Mouse (Mus musculus) C2C12 (cell line): ENCODE measurements around the gene Plxdc1. TPM values are rescaled to one million over a fixed set of nuclear protein-coding genes. Genes with fewer than 3 reads are reported as not detected.
A peak's percentile ranks its signal among the peaks of the same experiment; 100 is the strongest.

ENCODE experiments used
- H3K27me3 ChIP-seq: one replicate; pipeline ENCODE4 v1.6.1; 2011; ENCODE audit not compliant: control insufficient read depth, insufficient read depth, insufficient read length
- H3K36me3 ChIP-seq: one replicate; pipeline ENCODE4 v1.6.1; 2011; ENCODE audit not compliant: control insufficient read depth, insufficient read depth
- H3K4me3 ChIP-seq: one replicate; pipeline ENCODE4 v1.5.1; 2011; ENCODE audit warnings: mild to moderate bottlenecking, control low read depth; ENCODE audit not compliant: poor library complexity, insufficient read depth, severe bottlenecking
- H3K79me2 ChIP-seq: one replicate; pipeline ENCODE4 v1.6.1; 2011; ENCODE audit not compliant: control insufficient read depth, insufficient read depth
- H3K79me3 ChIP-seq: one replicate; pipeline ENCODE4 v1.6.1; 2011; ENCODE audit warnings: low read depth, control low read depth
- H3ac ChIP-seq: one replicate; pipeline ENCODE3; 2011; ENCODE audit warnings: low read depth; ENCODE audit not compliant: control insufficient read depth, insufficient read length
- CEBPB ChIP-seq: IDR thresholded peaks from one replicate; pipeline ENCODE4 v1.6.1; 2011; ENCODE audit warnings: low read depth, mild to moderate bottlenecking, control low read depth, moderate library complexity
- CTCF ChIP-seq: IDR thresholded peaks from one replicate; pipeline ENCODE4 v1.5.1; 2011; ENCODE audit not compliant: control insufficient read depth, insufficient read depth, insufficient read length
- FOSL1 ChIP-seq: IDR thresholded peaks from one replicate; pipeline ENCODE4 v1.8.0; 2011; ENCODE audit warnings: mild to moderate bottlenecking, low read length; ENCODE audit not compliant: poor library complexity, insufficient read depth, severe bottlenecking
- MAX ChIP-seq: IDR thresholded peaks from one replicate; pipeline ENCODE4 v1.6.1; 2011; ENCODE audit warnings: mild to moderate bottlenecking, control low read depth
- MYOD1 ChIP-seq: IDR thresholded peaks from one replicate; pipeline ENCODE4 v1.6.1; 2011; ENCODE audit warnings: low read depth; ENCODE audit not compliant: control insufficient read depth, insufficient read length
- MYOG ChIP-seq: IDR thresholded peaks from one replicate; pipeline ENCODE4 v1.6.1; 2011; ENCODE audit not compliant: control insufficient read depth, insufficient read length; ENCODE audit errors: extremely low read depth
- USF1 ChIP-seq: IDR thresholded peaks from one replicate; pipeline ENCODE4 v1.6.1; 2011; ENCODE audit warnings: low read depth, mild to moderate bottlenecking, control low read depth, moderate library complexity
- polyA plus RNA-seq: library from polyadenylated mRNA; unstranded; fragments of >200 nt; fragmentation: generic; extraction: Trizol; gene quantifications from one replicate; pipeline ENCODE4 v1.2.1, GENCODE M21; 2012; ENCODE audit warnings: missing spikeins

The Plxdc1 gene
- polyA plus RNA-seq, 1 experiment: 0.25 TPM

DNA sequence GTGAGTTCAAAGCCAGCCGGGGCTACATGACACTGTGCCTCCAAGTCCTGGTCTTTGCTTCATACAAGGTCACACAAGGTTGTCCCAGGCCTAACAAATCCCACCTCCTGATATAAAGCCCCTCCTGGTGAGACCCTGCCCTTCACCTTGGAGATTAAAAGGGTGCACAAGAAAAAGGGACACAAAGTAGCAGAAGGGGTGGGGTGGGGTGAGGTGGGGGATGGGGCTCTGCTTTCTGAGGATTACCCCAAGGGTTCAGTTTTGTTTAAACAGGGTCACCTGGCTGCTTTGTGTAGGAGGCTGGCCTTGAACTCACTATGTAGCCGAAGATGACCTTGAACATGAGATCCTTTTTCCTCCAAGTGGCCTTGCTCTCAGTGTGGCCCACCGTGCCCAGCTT is 2.7 kb downstream of the Plxdc1 start:
- no peaks in the 10 kb centered on the region for H3K36me3 ChIP-seq
- no peaks in the 10 kb centered on the region for H3K79me2 ChIP-seq
- H3ac ChIP-seq: no peak overlapping the region
- no peak for TF ChIP-seq MAX
- TF ChIP-seq USF1: no peak
- no peak for TF ChIP-seq MYOD1
- no peaks in the 10 kb centered on the region for H3K79me3 ChIP-seq
- no peak overlapping the region for H3K4me3 ChIP-seq
- no peaks in the 10 kb centered on the region for H3K27me3 ChIP-seq

DNA sequence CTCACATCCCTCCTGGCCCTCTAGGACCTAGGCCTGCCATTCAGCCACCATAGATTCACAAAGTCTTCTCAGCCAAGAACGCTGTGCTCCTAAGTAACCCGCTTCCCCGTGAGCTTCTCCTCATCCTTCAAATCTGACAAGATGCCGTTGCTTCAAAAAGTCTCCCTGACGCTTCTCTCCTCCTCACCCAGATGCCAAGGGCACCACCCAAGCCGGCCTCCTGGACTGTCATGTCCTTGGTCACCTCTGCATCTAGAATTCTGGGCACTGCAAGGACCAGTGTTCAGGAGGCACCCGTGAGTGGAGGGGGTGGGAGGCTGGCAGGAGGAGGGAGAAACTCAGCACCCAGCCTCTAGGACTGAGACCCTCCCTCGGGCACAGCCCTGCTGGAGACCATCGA is 3.5 kb downstream of the Plxdc1 start:
- H3K36me3 ChIP-seq: no peaks in the 10 kb centered on the region
- no peaks in the 10 kb centered on the region for H3K27me3 ChIP-seq
- no peaks in the 10 kb centered on the region for H3K79me3 ChIP-seq
- no peak overlapping the region for H3ac ChIP-seq
- no peaks in the 10 kb centered on the region for H3K79me2 ChIP-seq
- TF ChIP-seq FOSL1 (no peak), CTCF (no peak), USF1 (no peak), MYOD1 (no peak), MYOG (no peak), CEBPB (no peak), MAX (no peak)
- H3K4me3 ChIP-seq: no peak overlapping the region

DNA sequence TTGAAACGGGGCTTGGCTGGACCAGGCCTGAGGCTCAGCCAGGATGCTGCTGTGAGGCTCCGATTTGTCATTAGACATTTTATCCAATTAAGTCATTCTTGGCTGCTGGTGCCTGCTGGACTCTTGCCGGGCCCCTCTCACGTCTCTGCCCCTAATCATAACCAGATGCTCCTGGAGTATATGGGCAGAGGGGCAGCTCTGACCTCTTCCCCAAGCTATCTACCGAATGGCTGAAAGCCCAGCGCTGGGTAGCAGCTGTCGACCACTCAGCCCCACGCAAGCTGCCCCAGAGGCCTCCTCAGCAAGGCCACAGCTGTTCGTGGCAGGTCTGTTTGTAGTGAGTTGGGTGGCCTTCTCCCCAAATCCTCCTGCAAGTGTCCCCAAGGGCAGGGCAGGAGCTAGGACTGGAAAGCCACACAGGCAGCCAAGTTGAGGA is 5.7 kb downstream of the Plxdc1 start:
- H3K27me3 ChIP-seq: no peaks in the 10 kb centered on the region
- TF ChIP-seq MYOD1 (peak; percentile 60), CEBPB (no peak)
- H3K79me3 ChIP-seq: no peaks in the 10 kb centered on the region
- H3K36me3 ChIP-seq: no peaks in the 10 kb centered on the region
- H3ac ChIP-seq: no peak overlapping the region
- H3K79me2 ChIP-seq: no peaks in the 10 kb centered on the region
- H3K4me3 ChIP-seq: no peak overlapping the region

- Histone ChIP-seq H3K79me2 (no peaks in the 10 kb centered on the region), H3K36me3 (no peaks in the 10 kb centered on the region), H3K4me3 (no peak overlapping the region), H3ac (no peak overlapping the region), H3K27me3 (no peaks in the 10 kb centered on the region), H3K79me3 (no peaks in the 10 kb centered on the region)
- TF ChIP-seq MYOD1: no peak
- TF ChIP-seq USF1: no peak
- TF ChIP-seq MYOG: no peak
- TF ChIP-seq FOSL1: no peak
- TF ChIP-seq CEBPB: no peak
- no peak for TF ChIP-seq MAX
- TF ChIP-seq CTCF: no peak
Measured at GRCm38 (mm10) chr11:97979824-97980495, 6.3 kb downstream of the Plxdc1 start.

DNA sequence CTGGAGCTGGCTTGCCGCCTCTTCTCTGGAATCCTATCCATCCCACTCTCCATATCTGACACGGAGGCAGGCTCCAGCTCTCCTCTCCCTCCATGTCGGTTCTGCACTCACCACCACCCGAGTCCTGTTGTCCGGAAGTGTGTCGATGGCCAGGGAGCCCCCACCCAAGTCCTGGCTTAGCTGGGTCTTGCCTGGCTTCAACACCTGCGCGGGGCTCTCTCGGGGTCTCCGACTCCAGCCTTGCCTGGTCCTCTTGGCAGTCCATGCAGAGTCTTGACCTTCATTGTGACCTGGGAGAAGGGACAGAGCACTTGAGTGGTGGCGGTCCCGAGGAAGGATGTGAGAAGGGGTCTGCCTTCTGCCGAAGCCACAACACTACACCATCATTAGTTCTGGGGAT is 7.9 kb downstream of the Plxdc1 start:
- no peaks in the 10 kb centered on the region for H3K79me3 ChIP-seq
- H3K79me2 ChIP-seq: no peaks in the 10 kb centered on the region
- TF ChIP-seq USF1 (no peak), CTCF (no peak), MYOG (no peak), MYOD1 (no peak), MAX (no peak), CEBPB (no peak), FOSL1 (no peak)
- no peaks in the 10 kb centered on the region for H3K36me3 ChIP-seq
- H3K4me3 ChIP-seq: no peak overlapping the region
- H3K27me3 ChIP-seq: no peaks in the 10 kb centered on the region
- no peak overlapping the region for H3ac ChIP-seq

DNA sequence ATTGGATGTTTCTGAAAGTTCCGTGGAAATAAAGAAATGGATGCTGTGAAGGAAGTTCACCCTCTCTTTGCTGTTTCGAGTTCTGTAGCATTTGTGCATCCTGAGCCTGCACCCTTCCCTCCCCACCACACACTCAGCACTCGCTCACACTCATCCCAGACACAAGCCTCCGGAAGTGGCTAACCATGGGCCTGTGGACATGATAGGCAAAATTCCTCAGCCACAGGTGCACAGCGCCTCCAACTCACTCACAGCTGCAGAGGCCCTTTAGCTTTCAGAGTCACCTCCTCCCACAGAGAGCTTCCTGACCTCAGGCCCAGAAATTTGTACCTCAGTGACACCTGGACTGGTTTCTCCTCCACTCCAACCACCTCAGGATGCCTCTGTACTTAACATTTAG is 8.4 kb downstream of the Plxdc1 start:
- Histone ChIP-seq H3K4me3 (no peak overlapping the region), H3K27me3 (no peaks in the 10 kb centered on the region), H3ac (no peak overlapping the region), H3K79me3 (no peaks in the 10 kb centered on the region), H3K79me2 (no peaks in the 10 kb centered on the region), H3K36me3 (no peaks in the 10 kb centered on the region)
- TF ChIP-seq CTCF (no peak), MYOD1 (peak; percentile 75), USF1 (no peak)
